Mouse (Mus musculus) embryonic facial prominence, embryonic 11.5 days (tissue): ENCODE measurements around the gene F2r. TPM values are rescaled to one million over a fixed set of nuclear protein-coding genes. Genes with fewer than 3 reads are reported as not detected.

Experiments used
- ATAC-seq: fragments of 200-750 bp; cut with Nextera tagmentation; replicated peaks from 2 replicates; pipeline ENCODE4 v1.8.0; 2017; ENCODE audit warnings: low read depth; ENCODE audit not compliant: insufficient number of reproducible peaks, low FRiP score, low TSS enrichment
- DNase-seq: peaks from one replicate; pipeline ENCODE4 v3.0.0-alpha.2; 2015; ENCODE audit warnings: low spot score
- H3K27ac ChIP-seq: fragments of 300-500 bp; sonication (generic); replicated peaks from 2 replicates; pipeline ENCODE4 v1.5.1; 2014; ENCODE audit warnings: mild to moderate bottlenecking, low read depth, low read length, control low read depth
- H3K27me3 ChIP-seq: fragments of 300-500 bp; sonication (generic); 2 replicates; pipeline ENCODE4 v1.6.1; 2014; ENCODE audit warnings: mild to moderate bottlenecking, low read length, moderate library complexity, mixed read lengths; ENCODE audit not compliant: control insufficient read depth, insufficient read depth
- H3K36me3 ChIP-seq: fragments of 300-500 bp; sonication (generic); replicated peaks from 2 replicates; pipeline ENCODE4 v1.6.1; 2014; ENCODE audit warnings: low read depth, mild to moderate bottlenecking, low read length, moderate library complexity, mixed read lengths; ENCODE audit not compliant: control insufficient read depth, insufficient read depth
- H3K4me1 ChIP-seq: fragments of 300-500 bp; sonication (generic); 2 replicates; pipeline ENCODE4 v1.6.1; 2014; ENCODE audit warnings: low read length, mixed read lengths; ENCODE audit not compliant: control insufficient read depth, insufficient read depth
- H3K4me2 ChIP-seq: fragments of 300-500 bp; sonication (generic); 2 replicates; pipeline ENCODE4 v1.6.1; 2014; ENCODE audit warnings: low read depth, mild to moderate bottlenecking, control low read depth, low read length, moderate library complexity
- H3K4me3 ChIP-seq: fragments of 300-500 bp; sonication (generic); 2 replicates; pipeline ENCODE4 v1.5.1; 2014; ENCODE audit warnings: low read depth, low read length, control low read depth
- H3K9ac ChIP-seq: fragments of 300-500 bp; sonication (generic); replicated peaks from 2 replicates; pipeline ENCODE4 v1.6.1; 2014; ENCODE audit warnings: mild to moderate bottlenecking, control low read depth, low read length
- H3K9me3 ChIP-seq: fragments of 300-500 bp; sonication (generic); replicated peaks from 2 replicates; pipeline ENCODE4 v1.6.1; 2016; ENCODE audit warnings: mild to moderate bottlenecking, low read length, inconsistent platforms, mixed read lengths; ENCODE audit not compliant: control insufficient read depth
- WGBS: fragments of 180-500 bp; shearing (Covaris S2); extraction: QIAGEN DNeasy Blood & Tissue Kit; methylation state at CpG from one replicate; pipeline ENCODE4 v1.1.7; 2014; 5-methylcytosine and 5-hydroxymethylcytosine counted together
- polyA plus RNA-seq: library from polyadenylated mRNA; unstranded; fragments of >200 nt; fragmentation: Nextera tagmentation; extraction: Ambion mirVana; gene quantifications from 2 replicates; pipeline ENCODE4 v1.2.1, GENCODE M21; 2014

F2r gene
- polyA plus RNA-seq, 1 experiment from 2014 or later = 144 TPM

DNA sequence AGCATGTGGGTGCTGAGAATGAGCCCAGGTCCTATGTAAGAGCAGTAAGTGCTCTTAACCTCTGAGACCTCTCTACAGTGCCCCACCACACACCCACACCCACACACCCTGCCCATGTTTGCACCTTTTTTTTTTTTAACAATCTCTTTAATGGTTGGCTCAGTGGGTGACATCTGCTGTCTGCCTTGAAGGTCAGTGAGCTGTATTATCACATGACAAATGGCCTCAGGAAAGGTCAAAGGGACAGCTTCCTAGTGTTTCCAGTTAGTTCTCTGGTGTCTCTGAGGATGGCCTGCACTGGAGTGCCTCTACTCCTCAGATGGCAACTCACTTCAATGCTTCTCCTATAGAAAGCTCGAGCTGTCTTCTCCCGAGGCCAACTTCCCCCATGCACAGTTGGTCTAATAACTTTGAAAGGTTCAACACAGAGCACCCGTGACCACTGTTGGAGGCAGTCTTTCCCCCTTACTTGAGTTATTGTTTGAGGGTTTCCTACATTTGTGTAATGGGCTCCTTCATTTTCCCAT lies 18.4 kb downstream of the F2r start:
- Histone ChIP-seq H3K4me2 (no peak overlapping the region), H3K27ac (no peak overlapping the region), H3K9ac (no peak overlapping the region), H3K4me3 (no peak overlapping the region), H3K27me3 (no peaks in the 10 kb centered on the region), H3K36me3 (peaks cover 16% of the 10 kb centered on the region), H3K9me3 (no peaks in the 10 kb centered on the region), H3K4me1 (no peaks in the 10 kb centered on the region)
- no peak for ATAC-seq
- 77% methylated on average over 3 of the region's 3 CpGs for WGBS
- no peak for DNase-seq

- 87% methylated on average over 18 of the region's 18 CpGs for WGBS
- no peak overlapping the region for H3K9ac ChIP-seq
- H3K9me3 ChIP-seq = no peaks in the 10 kb centered on the region
- DNase-seq (no peak), ATAC-seq (no peak)
- no peak overlapping the region for H3K27ac ChIP-seq
- no peaks in the 10 kb centered on the region for H3K27me3 ChIP-seq
- H3K36me3 ChIP-seq = peaks cover 8% of the 10 kb centered on the region
- H3K4me2 ChIP-seq = no peak overlapping the region
- H3K4me3 ChIP-seq = no peak overlapping the region
- no peaks in the 10 kb centered on the region for H3K4me1 ChIP-seq
These were observed 19.9 kb downstream of the F2r start for GRCm38 (mm10) chr13:95598232-95598920.

GRCm38 (mm10) chr13:95597578-95597977 lies 20.7 kb downstream of the F2r start:
- ATAC-seq = no peak

DNA sequence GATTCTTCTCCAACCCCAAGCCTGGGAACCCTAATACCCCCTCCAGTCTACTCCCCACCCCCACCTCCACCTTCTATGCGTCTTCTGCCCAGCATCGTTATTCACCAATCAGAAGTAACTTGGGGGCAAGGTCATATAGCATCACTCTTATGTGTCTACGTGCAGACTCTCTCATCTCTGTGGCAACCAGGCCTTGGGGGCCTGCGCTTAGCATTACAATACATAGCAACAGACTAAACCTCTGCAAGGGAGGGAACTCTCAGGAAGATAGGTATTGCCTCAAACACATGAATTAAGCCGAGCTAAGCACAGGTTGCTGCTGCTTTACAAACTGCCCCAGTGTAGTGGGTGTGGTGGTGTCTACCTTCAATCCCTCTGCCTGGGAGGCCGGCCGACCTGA lies 21.6 kb downstream of the F2r start:
- DNase-seq = no peak
- Histone ChIP-seq H3K4me3 (no peak overlapping the region), H3K4me2 (no peak overlapping the region), H3K27me3 (no peaks in the 10 kb centered on the region), H3K27ac (no peak overlapping the region), H3K36me3 (peaks cover 3% of the 10 kb centered on the region; the same call in 1 of the 2 replicates), H3K9ac (no peak overlapping the region), H3K4me1 (no peaks in the 10 kb centered on the region), H3K9me3 (no peaks in the 10 kb centered on the region)
- ATAC-seq = no peak
- 89% methylated on average over 7 of the region's 7 CpGs for WGBS

More at GRCm38 (mm10) chr13:95597578-95597977, 20.7 kb downstream of the F2r start:
- H3K9me3 ChIP-seq = no peaks in the 10 kb centered on the region
- H3K9ac ChIP-seq = no peak overlapping the region
- no peak overlapping the region for H3K4me2 ChIP-seq
- no peak overlapping the region for H3K27ac ChIP-seq
- H3K4me3 ChIP-seq = no peak overlapping the region
- WGBS = 89% methylated on average over 10 of the region's 10 CpGs
- no peak for DNase-seq
- peaks cover 5% of the 10 kb centered on the region for H3K36me3 ChIP-seq
- no peaks in the 10 kb centered on the region for H3K27me3 ChIP-seq
- H3K4me1 ChIP-seq = no peaks in the 10 kb centered on the region

GRCm38 (mm10) chr13:95595921-95596320 lies 22.4 kb downstream of the F2r start:
- no peak overlapping the region for H3K4me3 ChIP-seq
- WGBS = 52% methylated on average over 5 of the region's 5 CpGs
- no peak overlapping the region for H3K27ac ChIP-seq
- no peaks in the 10 kb centered on the region for H3K9me3 ChIP-seq
- no peak for DNase-seq
- no peaks in the 10 kb centered on the region for H3K36me3 ChIP-seq
- ATAC-seq = no peak
- no peaks in the 10 kb centered on the region for H3K4me1 ChIP-seq
- no peaks in the 10 kb centered on the region for H3K27me3 ChIP-seq
- no peak overlapping the region for H3K4me2 ChIP-seq
- H3K9ac ChIP-seq = no peak overlapping the region

GRCm38 (mm10) chr13:95595411-95595810 lies 22.9 kb downstream of the F2r start:
- H3K9ac ChIP-seq = no peak overlapping the region
- H3K27ac ChIP-seq = no peak overlapping the region
- H3K27me3 ChIP-seq = no peaks in the 10 kb centered on the region
- H3K4me1 ChIP-seq = no peaks in the 10 kb centered on the region
- no peaks in the 10 kb centered on the region for H3K9me3 ChIP-seq
- H3K4me2 ChIP-seq = no peak overlapping the region
- no peak for ATAC-seq
- H3K4me3 ChIP-seq = no peak overlapping the region
- WGBS = 85% methylated on average over 7 of the region's 7 CpGs
- no peak for DNase-seq
- no peaks in the 10 kb centered on the region for H3K36me3 ChIP-seq

- no peaks in the 10 kb centered on the region for H3K4me1 ChIP-seq
- WGBS = 67% methylated on average over 10 of the region's 10 CpGs
- peak; percentile 29 for DNase-seq
These were observed 25.4 kb downstream of the F2r start for GRCm38 (mm10) chr13:95592860-95593259.

DNA sequence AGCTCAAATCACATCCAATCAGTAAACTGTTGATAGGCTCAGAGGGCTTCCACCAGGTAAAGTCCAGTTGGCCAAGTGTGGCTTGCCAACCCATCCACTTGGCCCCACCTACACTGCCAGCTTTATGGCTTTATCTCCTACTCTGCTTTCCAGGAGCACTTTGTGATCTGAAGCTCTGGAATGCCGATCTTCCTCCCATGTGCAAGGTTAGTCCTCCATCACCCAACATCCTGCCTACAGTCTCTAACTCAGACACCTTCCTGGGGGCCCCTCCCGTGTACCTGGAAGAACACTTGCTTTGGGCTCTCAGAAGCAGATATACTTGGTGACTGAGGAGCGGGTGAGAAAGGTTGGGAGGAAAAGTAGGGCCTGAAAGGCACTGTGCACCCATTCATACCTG lies 26.7 kb downstream of the F2r start:
- Histone ChIP-seq H3K9ac (no peak overlapping the region), H3K36me3 (no peaks in the 10 kb centered on the region), H3K4me2 (no peak overlapping the region), H3K27ac (no peak overlapping the region), H3K4me3 (no peak overlapping the region), H3K9me3 (no peaks in the 10 kb centered on the region), H3K4me1 (no peaks in the 10 kb centered on the region), H3K27me3 (no peaks in the 10 kb centered on the region)
- 89% methylated on average over 3 of the region's 3 CpGs for WGBS
- DNase-seq (no peak), ATAC-seq (no peak)

More at GRCm38 (mm10) chr13:95592860-95593259, 25.4 kb downstream of the F2r start:
- H3K9me3 ChIP-seq = no peaks in the 10 kb centered on the region
- no peaks in the 10 kb centered on the region for H3K36me3 ChIP-seq
- H3K27me3 ChIP-seq = no peaks in the 10 kb centered on the region
- H3K9ac ChIP-seq = no peak overlapping the region
- H3K4me2 ChIP-seq = no peak overlapping the region
- no peak overlapping the region for H3K27ac ChIP-seq
- ATAC-seq = no peak
- H3K4me3 ChIP-seq = no peak overlapping the region
